Mouse (Mus musculus) midbrain, embryonic 13.5 days (tissue): ENCODE results near the gene Wwox. TPM values are rescaled to one million over a fixed set of nuclear protein-coding genes. Genes with fewer than 3 reads are reported as not detected.

ENCODE experiments used
- ATAC-seq: fragments of 200-750 bp; cut with Nextera tagmentation; 2 replicates; pipeline ENCODE4 v1.8.0; 2017; ENCODE audit warnings: mild to moderate bottlenecking, moderate TSS enrichment, moderate library complexity
- H3K27ac ChIP-seq: fragments of 300-500 bp; sonication (generic); 2 replicates; pipeline ENCODE4 v1.5.1; 2015; ENCODE audit warnings: inconsistent platforms, mild to moderate bottlenecking, moderate library complexity
- H3K27me3 ChIP-seq: fragments of 300-500 bp; sonication (generic); 2 replicates; pipeline ENCODE4 v1.6.1; 2015; ENCODE audit warnings: mild to moderate bottlenecking, inconsistent platforms
- H3K36me3 ChIP-seq: fragments of 300-500 bp; sonication (generic); 2 replicates; pipeline ENCODE4 v1.6.1; 2015; ENCODE audit warnings: mild to moderate bottlenecking, inconsistent platforms
- H3K4me1 ChIP-seq: fragments of 300-500 bp; sonication (generic); replicated peaks from 2 replicates; pipeline ENCODE4 v1.6.1; 2015; ENCODE audit warnings: inconsistent platforms
- H3K4me2 ChIP-seq: fragments of 300-500 bp; sonication (generic); replicated peaks from 2 replicates; pipeline ENCODE4 v1.6.1; 2015; ENCODE audit warnings: moderate library complexity, mild to moderate bottlenecking, inconsistent platforms
- H3K4me3 ChIP-seq: fragments of 300-500 bp; sonication (generic); replicated peaks from 2 replicates; pipeline ENCODE4 v1.5.1; 2015; ENCODE audit warnings: mild to moderate bottlenecking, inconsistent platforms
- H3K9ac ChIP-seq: fragments of 300-500 bp; sonication (generic); replicated peaks from 2 replicates; pipeline ENCODE4 v1.6.1; 2015; ENCODE audit warnings: mild to moderate bottlenecking, inconsistent platforms
- H3K9me3 ChIP-seq: fragments of 300-500 bp; sonication (generic); 2 replicates; pipeline ENCODE4 v1.6.1; 2016; ENCODE audit warnings: mild to moderate bottlenecking, inconsistent platforms
- WGBS: fragments of 180-500 bp; shearing (Covaris S2); methylation state at CpG from one replicate; pipeline ENCODE4 v1.1.7; 2015; 5-methylcytosine and 5-hydroxymethylcytosine counted together
- polyA plus RNA-seq: library from polyadenylated mRNA; unstranded; fragments of >200 nt; fragmentation: Nextera tagmentation; extraction: Ambion mirVana; gene quantifications from 2 replicates; pipeline ENCODE4 v1.2.1, GENCODE M21; 2015

The Wwox gene
- polyA plus RNA-seq, 1 experiment from 2014 or later, result 12.4 TPM

DNA sequence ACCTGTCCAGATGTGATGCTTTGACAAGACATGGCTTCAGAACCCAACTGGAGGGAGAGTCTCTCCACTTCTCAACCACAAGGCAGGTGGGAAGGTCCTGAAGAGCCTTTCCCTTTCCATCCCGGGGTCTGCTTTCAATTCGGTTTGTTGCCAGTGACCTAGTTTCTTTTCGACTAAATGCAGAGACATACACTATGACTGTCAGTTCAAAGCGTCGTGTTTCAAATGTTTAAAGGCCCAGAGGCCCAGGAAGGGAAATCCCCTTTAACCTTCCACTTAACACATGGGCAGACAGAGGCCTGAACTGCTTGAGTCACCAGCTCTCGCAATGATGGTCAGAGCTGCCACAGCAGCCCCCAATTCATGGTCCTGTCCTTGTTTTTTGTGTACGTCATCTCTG is 606.3 kb downstream of the Wwox start:
- no peak overlapping the region for H3K9ac ChIP-seq
- H3K4me2 ChIP-seq, result no peak overlapping the region
- H3K36me3 ChIP-seq, result no peaks in the 10 kb centered on the region
- H3K4me1 ChIP-seq, result no peaks in the 10 kb centered on the region
- H3K4me3 ChIP-seq, result no peak overlapping the region
- no peaks in the 10 kb centered on the region for H3K27me3 ChIP-seq
- 79% methylated on average over 7 of the region's 7 CpGs for WGBS
- ATAC-seq, result no peak
- no peak overlapping the region for H3K27ac ChIP-seq
- no peaks in the 10 kb centered on the region for H3K9me3 ChIP-seq

DNA sequence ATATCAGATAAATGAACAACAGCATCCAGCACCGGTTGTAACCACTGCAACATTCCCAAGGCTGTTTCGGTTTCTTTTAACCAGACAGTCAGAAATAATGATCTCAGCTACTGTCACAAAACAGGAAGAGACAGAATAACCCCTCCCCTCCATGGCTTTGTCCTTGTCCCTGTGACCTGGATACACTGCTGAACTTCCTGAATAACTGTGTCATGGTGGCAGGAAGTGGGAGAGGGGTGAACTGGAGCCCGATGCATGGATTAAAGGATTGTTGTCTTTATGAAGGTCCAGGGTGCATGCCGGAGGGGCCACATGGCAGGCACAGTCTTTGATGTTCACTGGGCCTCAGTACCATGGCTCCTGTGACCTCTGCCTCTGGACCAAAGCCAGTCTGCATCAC is 607.0 kb downstream of the Wwox start:
- 65% methylated on average over 4 of the region's 4 CpGs for WGBS
- H3K9me3 ChIP-seq, result no peaks in the 10 kb centered on the region
- no peaks in the 10 kb centered on the region for H3K27me3 ChIP-seq
- no peaks in the 10 kb centered on the region for H3K36me3 ChIP-seq
- H3K4me1 ChIP-seq, result no peaks in the 10 kb centered on the region
- H3K27ac ChIP-seq, result no peak overlapping the region
- no peak overlapping the region for H3K9ac ChIP-seq
- no peak overlapping the region for H3K4me3 ChIP-seq
- no peak overlapping the region for H3K4me2 ChIP-seq
- ATAC-seq, result no peak

GRCm38 (mm10) chr8:115058193-115058835 is 618.9 kb downstream of the Wwox start:
- Histone ChIP-seq H3K9ac (no peak overlapping the region), H3K9me3 (no peaks in the 10 kb centered on the region), H3K36me3 (no peaks in the 10 kb centered on the region), H3K4me2 (no peak overlapping the region), H3K4me1 (no peaks in the 10 kb centered on the region), H3K27me3 (no peaks in the 10 kb centered on the region), H3K4me3 (no peak overlapping the region), H3K27ac (no peak overlapping the region)
- ATAC-seq, result no peak
- 92% methylated on average over 12 of the region's 12 CpGs for WGBS

DNA sequence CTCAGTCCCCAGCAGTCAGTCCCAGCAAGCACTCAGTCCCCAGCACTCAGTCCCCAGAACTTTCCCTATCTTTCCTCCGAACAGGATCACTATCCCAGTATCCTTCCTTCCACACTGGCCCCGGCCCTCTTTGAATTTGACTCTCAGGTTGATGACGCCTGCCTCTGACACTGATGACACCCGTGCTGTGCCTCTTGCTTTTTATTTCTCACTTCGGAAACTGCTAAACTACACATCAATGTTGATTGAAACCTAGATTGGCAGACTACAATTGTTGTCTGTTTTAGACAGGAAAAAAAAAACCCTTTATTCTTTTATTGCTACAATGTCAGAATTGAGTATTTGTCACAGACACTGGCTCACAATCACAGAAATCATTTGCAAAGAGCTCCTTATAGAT is 624.2 kb downstream of the Wwox start:
- Histone ChIP-seq H3K27ac (no peak overlapping the region), H3K4me1 (no peaks in the 10 kb centered on the region), H3K4me2 (no peak overlapping the region), H3K9ac (no peak overlapping the region), H3K9me3 (no peaks in the 10 kb centered on the region), H3K36me3 (no peaks in the 10 kb centered on the region), H3K27me3 (no peaks in the 10 kb centered on the region; the same call in 1 of the 2 replicates), H3K4me3 (no peak overlapping the region)
- no peak for ATAC-seq
- 92% methylated on average over 5 of the region's 5 CpGs for WGBS

DNA sequence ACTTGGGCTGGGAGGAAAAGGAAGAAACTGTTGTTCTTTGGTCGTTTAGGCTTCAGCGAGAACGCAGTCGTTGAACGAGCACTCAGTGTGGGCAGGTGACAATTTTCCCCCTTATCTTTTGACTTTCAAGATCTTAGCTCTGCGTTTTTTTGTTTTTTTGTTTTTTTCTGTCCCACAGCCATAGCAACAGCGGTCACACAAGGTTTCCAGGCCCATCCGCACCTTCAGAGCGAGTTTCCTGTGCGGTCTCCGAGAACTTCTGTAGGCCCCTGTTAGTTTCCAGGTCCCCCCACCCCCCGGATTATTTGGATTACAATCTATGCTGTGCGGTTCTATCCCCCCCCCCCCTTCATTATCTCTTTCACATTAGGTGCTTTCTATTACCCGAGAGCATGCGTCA is 625.2 kb downstream of the Wwox start:
- Histone ChIP-seq H3K9ac (no peak overlapping the region), H3K4me3 (no peak overlapping the region), H3K27me3 (no peaks in the 10 kb centered on the region; the same call in 1 of the 2 replicates), H3K27ac (no peak overlapping the region), H3K9me3 (no peaks in the 10 kb centered on the region), H3K36me3 (no peaks in the 10 kb centered on the region), H3K4me2 (no peak overlapping the region), H3K4me1 (no peaks in the 10 kb centered on the region)
- no peak for ATAC-seq
- WGBS, result 89% methylated on average over 15 of the region's 15 CpGs

- H3K9ac ChIP-seq, result no peak overlapping the region
- ATAC-seq, result no peak
Observed at GRCm38 (mm10) chr8:115065386-115065785, 625.9 kb downstream of the Wwox start.

DNA sequence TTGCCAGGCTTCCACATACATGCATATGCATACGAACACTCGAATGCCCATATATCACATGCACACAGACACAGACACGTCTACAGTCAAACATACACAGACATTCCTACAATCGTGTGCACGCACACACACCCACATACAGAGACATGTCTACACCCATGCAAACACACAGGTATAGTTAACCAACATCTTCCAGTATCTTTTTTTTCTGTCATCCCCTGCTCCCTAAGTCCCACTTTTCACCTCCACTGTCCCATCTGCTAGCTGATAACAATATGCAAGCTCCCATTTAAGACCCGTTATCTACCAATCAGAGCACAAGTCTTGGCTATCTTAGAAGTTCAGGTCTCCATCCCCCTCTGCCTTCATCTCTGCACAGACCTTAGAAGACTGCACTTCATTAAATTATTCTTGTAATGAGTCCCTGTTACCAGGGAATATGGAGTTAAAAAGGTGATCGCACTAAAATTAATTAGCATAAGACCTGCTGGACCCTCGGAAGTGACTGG is 627.1 kb downstream of the Wwox start:
- Histone ChIP-seq H3K4me3 (no peak overlapping the region), H3K4me2 (no peak overlapping the region), H3K27ac (no peak overlapping the region), H3K9ac (no peak overlapping the region), H3K27me3 (no peaks in the 10 kb centered on the region; the same call in 1 of the 2 replicates), H3K4me1 (no peaks in the 10 kb centered on the region), H3K9me3 (no peaks in the 10 kb centered on the region), H3K36me3 (no peaks in the 10 kb centered on the region)
- ATAC-seq, result no peak
- 91% methylated on average over 8 of the region's 8 CpGs for WGBS

More at GRCm38 (mm10) chr8:115065386-115065785, 625.9 kb downstream of the Wwox start:
- no peaks in the 10 kb centered on the region for H3K9me3 ChIP-seq
- no peaks in the 10 kb centered on the region for H3K36me3 ChIP-seq
- H3K4me3 ChIP-seq, result no peak overlapping the region
- no peak overlapping the region for H3K4me2 ChIP-seq
- no peak overlapping the region for H3K27ac ChIP-seq
- H3K27me3 ChIP-seq, result no peaks in the 10 kb centered on the region; the same call in 1 of the 2 replicates
- H3K4me1 ChIP-seq, result no peaks in the 10 kb centered on the region
- 42% methylated on average over 7 of the region's 7 CpGs for WGBS

DNA sequence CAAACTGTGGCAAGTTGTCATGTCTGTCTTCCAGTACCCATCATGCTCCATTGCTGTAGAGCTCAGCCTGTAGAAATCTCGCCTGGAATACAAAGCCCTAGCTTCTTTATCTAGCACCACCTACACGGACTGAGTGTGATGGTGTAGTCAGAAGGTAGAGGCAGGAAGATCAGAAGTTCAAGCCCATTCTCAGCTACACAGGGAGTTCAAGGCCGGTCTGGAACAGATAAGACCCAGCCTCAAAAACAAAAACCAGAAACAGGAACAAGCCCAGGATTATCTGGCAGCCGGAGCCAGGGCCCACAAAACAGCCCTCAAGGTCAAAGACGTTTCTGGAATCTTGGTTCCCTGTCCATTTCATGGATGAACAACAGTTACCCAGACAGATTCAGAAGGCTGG is 629.3 kb downstream of the Wwox start:
- Histone ChIP-seq H3K4me3 (no peak overlapping the region), H3K9me3 (no peaks in the 10 kb centered on the region), H3K9ac (no peak overlapping the region), H3K4me1 (no peaks in the 10 kb centered on the region), H3K27me3 (no peaks in the 10 kb centered on the region; the same call in 1 of the 2 replicates), H3K36me3 (no peaks in the 10 kb centered on the region), H3K4me2 (no peak overlapping the region), H3K27ac (no peak overlapping the region)
- no peak for ATAC-seq
- 77% methylated on average over 5 of the region's 5 CpGs for WGBS

DNA sequence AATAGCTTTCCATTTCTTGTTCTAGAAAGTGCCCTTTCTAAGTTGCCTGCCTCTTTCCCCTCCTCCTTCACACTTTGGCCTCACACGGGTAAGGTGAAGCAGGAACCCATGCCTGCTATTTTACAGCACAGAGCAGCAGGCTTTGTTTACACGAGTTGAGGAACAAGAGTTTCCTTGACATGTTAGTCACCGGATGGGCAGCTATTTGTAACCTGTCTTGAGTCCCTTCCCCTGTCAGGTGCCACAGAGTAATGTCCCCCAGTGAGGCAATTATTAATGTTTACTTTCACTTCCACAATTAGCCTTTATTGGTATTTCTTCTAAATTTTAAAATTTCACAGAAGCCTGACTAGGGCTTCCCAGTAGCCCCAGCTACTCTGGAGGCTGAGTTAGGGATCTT is 630.8 kb downstream of the Wwox start:
- WGBS, result 66% methylated on average over 3 of the region's 3 CpGs
- Histone ChIP-seq H3K9me3 (no peaks in the 10 kb centered on the region), H3K27ac (no peak overlapping the region), H3K36me3 (no peaks in the 10 kb centered on the region), H3K4me2 (no peak overlapping the region), H3K4me1 (no peaks in the 10 kb centered on the region), H3K27me3 (no peaks in the 10 kb centered on the region; the same call in 1 of the 2 replicates), H3K4me3 (no peak overlapping the region), H3K9ac (no peak overlapping the region)
- no peak for ATAC-seq

GRCm38 (mm10) chr8:115071231-115071630 is 631.8 kb downstream of the Wwox start:
- Histone ChIP-seq H3K4me2 (no peak overlapping the region), H3K36me3 (no peaks in the 10 kb centered on the region), H3K27me3 (no peaks in the 10 kb centered on the region), H3K4me3 (no peak overlapping the region), H3K27ac (no peak overlapping the region), H3K4me1 (no peaks in the 10 kb centered on the region), H3K9me3 (no peaks in the 10 kb centered on the region), H3K9ac (no peak overlapping the region)
- ATAC-seq, result no peak
- 83% methylated on average over 12 of the region's 12 CpGs for whole genome bisulfite sequencing

DNA sequence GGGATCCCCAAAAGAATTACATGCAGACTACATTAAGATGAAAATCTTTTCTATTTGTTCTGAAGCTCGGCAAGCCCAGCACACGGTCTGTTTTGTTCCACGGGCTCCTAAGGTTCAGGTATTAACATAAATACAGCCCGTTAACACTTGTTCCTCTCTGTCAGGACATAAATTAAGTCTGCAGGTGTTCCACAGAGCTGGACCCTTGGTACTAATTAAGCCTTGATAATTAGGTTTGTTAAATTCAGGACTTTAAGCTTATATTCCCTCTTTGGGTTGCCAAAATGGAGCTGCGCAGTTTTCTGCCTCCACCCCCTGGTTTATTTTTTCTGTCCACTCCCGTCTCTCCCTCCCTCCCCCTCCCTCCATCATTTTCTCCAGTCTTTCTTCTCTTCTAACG is 638.8 kb downstream of the Wwox start:
- Histone ChIP-seq H3K9me3 (no peaks in the 10 kb centered on the region), H3K4me2 (no peak overlapping the region), H3K9ac (no peak overlapping the region), H3K36me3 (no peaks in the 10 kb centered on the region), H3K4me1 (no peaks in the 10 kb centered on the region), H3K4me3 (no peak overlapping the region), H3K27ac (no peak overlapping the region), H3K27me3 (no peaks in the 10 kb centered on the region)
- WGBS, result 61% methylated on average over 7 of the region's 7 CpGs
- no peak for ATAC-seq

- Histone ChIP-seq H3K9ac (no peak overlapping the region), H3K4me3 (no peak overlapping the region), H3K9me3 (no peaks in the 10 kb centered on the region), H3K36me3 (no peaks in the 10 kb centered on the region), H3K27ac (no peak overlapping the region), H3K4me1 (no peaks in the 10 kb centered on the region), H3K27me3 (no peaks in the 10 kb centered on the region), H3K4me2 (no peak overlapping the region)
- WGBS, result 77% methylated on average over 7 of the region's 7 CpGs
- ATAC-seq, result no peak
Observed at GRCm38 (mm10) chr8:115081302-115082207, 642.1 kb downstream of the Wwox start.
